Mouse (Mus musculus) cerebellum, adult 2 months (tissue): ENCODE results near the gene Gm20518.

Experiments
- CTCF ChIP-seq: fragments of 200-500 bp; IDR thresholded peaks from 2 replicates; pipeline ENCODE4 v1.5.1; 2011; ENCODE audit warnings: low read depth, mild to moderate bottlenecking, control low read depth, low read length, moderate library complexity, borderline replicate concordance; ENCODE audit not compliant: insufficient read depth
- POLR2A ChIP-seq: fragments of 200-500 bp; IDR thresholded peaks from 2 replicates; pipeline ENCODE4 v1.6.1; 2011; ENCODE audit warnings: low read length, control low read depth, borderline replicate concordance; ENCODE audit not compliant: insufficient read depth

GRCm38 (mm10) chr16:17896091-17896490, 4.6 kb upstream of the Gm20518 start:
- TF ChIP-seq CTCF (no peak), POLR2A (no peak)
